Mouse (Mus musculus): Measurements from ENCODE around the gene Lmo7.

Gene Lmo7

GRCm38 (mm10) chr14:101942971-101943370 is 213.2 kb downstream of the Lmo7 start:
- peak; percentile 52 to 58 for DNase-seq (ENCODE audit: low spot score in 2 of 2)

- DNase-seq (ENCODE audit: low spot score in 2 of 2) = peak; percentile 64 to 73
Measured at GRCm38 (mm10) chr14:101946711-101947516, 217.2 kb downstream of the Lmo7 start.

DNA sequence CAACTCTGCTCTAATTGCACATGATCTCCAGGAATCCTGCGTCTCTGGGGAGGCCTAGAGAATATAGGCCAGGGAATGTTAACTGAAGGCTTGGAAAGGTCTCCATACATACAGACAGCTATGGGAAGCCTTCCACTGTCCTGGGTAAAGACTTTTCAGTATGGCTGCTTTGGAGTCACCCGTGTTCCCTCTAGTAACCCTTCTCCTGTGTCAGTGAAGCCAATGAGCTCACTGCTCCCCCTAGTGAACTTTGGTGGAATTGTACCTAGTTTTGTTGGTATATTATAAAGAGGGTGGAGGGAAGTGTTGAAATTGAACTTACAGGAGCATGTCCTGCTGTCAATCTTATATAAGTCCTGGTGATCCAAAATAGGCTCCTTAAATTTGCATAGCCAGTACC is 219.4 kb downstream of the Lmo7 start:
- DNase-seq (ENCODE audit: low spot score in 2 of 2) = no peak

GRCm38 (mm10) chr14:101951107-101951506 is 221.3 kb downstream of the Lmo7 start:
- DNase-seq (ENCODE audit: low spot score in 2 of 2) = no peak

GRCm38 (mm10) chr14:101953793-101954468 is 224.2 kb downstream of the Lmo7 start:
- DNase-seq (ENCODE audit: low spot score in 2 of 2) = no peak

GRCm38 (mm10) chr14:101964381-101964780 is 234.6 kb downstream of the Lmo7 start:
- DNase-seq (ENCODE audit: low spot score in 2 of 2) = no peak

DNA sequence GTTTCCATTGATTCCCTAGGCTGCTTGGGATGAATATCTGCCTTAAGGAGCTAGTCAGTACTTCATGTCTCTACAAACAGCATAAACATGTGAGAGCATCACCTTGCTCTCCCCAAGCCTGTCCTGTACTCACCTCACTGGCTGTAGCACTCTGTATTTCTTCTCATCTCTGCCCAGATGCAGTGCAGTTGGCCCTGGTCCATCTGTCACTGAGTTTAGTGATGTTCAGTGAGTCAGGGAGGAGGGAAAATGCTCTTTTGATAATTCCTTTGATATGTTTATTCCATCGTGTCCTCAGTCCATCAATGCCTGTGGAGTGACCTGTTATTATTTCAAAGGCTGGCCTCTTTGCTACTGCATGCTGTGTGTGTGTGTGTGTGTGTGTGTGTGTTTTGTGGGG is 235.2 kb downstream of the Lmo7 start:
- no peak for DNase-seq (ENCODE audit: low spot score in 2 of 2)

DNA sequence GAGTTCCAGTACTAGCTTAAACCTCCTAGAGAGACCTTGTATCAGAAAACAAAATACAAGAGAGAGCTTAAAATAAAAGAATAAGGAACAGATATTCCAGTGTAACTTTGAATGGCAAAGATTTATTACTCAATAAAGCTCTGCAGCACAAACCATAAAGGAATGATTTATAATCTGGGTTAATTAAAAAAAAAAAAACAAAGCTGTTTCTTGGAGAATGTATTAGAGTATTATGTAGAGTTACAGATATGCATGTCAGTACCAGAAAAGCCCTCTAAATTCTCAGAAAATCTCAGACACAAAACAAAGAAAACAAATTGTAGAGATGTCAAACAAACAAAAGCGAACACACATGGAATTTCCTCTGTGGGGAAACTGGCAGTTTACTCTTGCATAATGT is 243.0 kb downstream of the Lmo7 start:
- DNase-seq (ENCODE audit: low spot score in 2 of 2) = no peak

DNA sequence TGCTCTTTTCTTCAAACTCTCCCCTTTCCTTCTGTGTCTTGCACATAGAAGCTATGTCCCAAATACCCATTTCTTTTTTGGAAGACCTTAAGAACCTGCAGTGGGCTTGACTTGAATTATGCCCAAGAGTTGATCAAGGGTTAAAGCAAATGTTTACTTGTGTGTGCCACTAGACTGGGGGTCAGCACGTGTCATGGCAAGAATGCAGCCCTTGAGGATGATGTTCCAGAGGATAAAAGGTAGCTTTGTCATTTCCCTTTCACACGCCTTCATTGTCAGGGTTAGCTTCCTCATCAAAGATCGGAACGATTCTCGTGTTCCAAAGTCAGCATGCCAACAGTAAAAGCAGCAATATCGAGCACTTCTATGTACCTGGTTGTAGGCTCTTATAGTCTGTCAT is 243.4 kb downstream of the Lmo7 start:
- no peak for DNase-seq (ENCODE audit: low spot score in 2 of 2)

- no peak for DNase-seq (ENCODE audit: low spot score in 2 of 2)
Measured at GRCm38 (mm10) chr14:101976021-101976685, 246.4 kb downstream of the Lmo7 start.
